Mouse (Mus musculus) small intestine, adult 10 weeks (tissue): ENCODE data around the gene Ndrg4. TPM values are rescaled to one million over a fixed set of nuclear protein-coding genes. Genes with fewer than 3 reads are reported as not detected.

Source experiments
- polyA plus RNA-seq: library from polyadenylated mRNA; stranded (reverse); fragments of 350-450 nt; fragmentation: Illumina TruSeq; extraction: RNeasy Lipid Tissue Mini Kit (QIAGEN cat#74804); gene quantifications from one replicate; pipeline ENCODE4 v1.2.3, GENCODE M21; 2014; ENCODE audit warnings: low replicate concordance

Ndrg4 gene
- polyA plus RNA-seq: 1.3 TPM

DNA sequence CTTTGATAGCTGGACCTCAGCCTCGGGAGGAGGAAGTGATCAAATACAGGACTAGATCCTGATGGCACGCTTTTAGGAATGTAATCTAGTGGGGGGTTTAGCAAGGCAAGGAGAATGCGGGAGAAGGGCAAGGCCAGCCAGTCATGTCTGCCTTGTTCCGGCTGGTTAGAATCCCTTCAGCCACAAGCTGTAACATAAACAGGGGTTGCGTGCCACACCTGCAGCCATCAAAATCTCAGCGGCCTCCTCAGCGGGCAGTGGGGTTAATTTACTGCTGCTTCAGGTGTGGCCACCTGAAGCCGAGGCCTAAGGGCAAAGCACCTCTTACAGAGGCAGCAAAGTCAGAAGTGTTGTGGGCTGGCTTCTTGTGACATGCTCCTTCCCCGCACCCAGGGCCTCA lies at the start of gene Ndrg4:
TSS of gene Ndrg4 (plus strand) at position 350 of the 400 bp plus-strand sequence.

DNA sequence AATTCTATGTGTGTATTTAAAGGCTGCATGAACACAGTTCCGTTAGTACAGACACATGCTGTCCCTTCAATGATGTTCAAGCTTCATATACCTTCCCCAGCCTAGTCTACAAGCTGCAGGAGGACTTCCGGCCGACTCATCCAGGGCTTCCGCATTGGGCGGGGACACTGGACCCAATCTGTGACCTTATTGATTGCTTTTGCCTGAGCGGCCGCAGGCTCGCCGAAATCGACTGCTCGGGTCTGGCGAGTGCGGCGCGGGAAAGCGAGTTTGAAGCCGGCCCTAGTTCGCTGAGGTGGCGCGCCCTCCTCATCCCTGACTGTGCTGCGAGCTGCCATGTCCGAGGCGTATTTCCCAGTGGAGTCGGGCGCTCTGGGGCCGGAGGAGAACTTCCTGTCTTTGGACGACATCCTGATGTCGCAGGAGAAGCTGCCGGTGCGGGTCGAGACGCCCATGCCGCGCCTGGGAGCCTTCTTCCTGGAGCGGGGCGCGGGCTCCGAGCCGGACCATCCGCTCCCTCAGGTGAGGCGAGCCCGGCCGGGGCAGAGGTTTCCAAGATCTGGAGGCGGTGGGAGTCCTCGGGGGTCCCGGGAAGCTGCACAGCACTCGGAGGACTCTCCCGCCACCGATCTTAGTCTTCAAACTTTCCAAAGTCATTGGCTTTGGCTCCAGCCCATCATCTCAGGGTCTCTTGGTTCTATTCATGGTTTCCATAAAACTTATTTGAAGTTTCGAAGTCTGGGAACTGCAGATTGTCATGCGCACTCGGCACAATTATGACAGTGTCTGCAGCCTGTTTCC lies 43.3 kb upstream of the Ndrg4 start, which contains the start of gene Gins3:
TSS of gene Gins3 (plus strand) at position 192 of the 801 bp plus-strand sequence.

DNA sequence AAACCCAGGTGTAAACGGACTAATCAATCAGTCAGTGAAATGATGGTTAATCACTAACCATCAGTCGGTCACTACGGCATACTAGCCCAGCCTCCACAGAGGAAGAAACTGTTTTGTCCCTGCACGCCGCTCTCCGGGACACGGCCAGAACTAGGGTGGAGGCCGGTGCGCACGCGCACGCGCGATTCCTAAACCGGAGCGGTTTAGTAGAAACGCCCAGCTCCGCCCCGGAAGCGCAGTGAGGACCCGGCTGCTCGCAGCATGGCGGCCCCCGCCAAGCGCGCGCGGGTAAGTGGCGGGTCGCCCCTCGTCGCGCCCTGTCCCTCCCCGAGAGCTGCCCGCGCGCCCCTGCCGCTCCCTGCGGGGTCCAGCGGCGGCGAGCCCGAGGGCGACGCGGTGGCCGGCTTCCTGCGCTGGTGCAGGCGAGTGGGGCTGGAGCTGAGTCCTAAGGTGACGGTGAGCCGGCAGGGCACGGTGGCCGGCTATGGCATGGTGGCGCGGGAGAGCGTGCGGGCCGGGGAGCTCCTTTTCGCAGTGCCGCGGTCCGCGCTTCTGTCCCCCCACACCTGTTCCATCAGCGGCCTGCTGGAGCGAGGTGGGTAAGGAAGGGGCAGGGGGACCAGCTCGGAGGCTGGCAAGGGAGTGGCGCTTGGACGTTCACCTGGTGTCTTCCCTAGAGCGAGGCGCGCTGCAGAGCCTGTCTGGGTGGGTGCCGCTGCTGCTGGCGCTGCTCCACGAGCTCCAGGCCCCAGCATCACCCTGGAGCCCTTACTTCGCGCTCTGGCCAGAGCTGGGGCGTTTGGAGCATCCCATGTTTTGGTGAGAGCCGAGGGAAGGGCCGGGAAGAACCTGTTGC lies 39.1 kb downstream of the Ndrg4 start, which contains the start of gene Setd6:
TSS of gene Setd6 (plus strand) at position 206 of the 856 bp plus-strand sequence.

Other genes with a start within 250 kb of the Ndrg4 start
- gene Cfap20, start 242.1 kb upstream of the Ndrg4 start, polyA plus RNA-seq: 41.0 TPM
- 112 TPM for gene Csnk2a2, start 186.9 kb upstream of the Ndrg4 start, polyA plus RNA-seq
- gene Ccdc113, start 142.9 kb upstream of the Ndrg4 start, polyA plus RNA-seq: not detected
- gene Prss54, start 100.6 kb upstream of the Ndrg4 start, polyA plus RNA-seq: not detected
- gene Gins3, start 43.5 kb upstream of the Ndrg4 start, polyA plus RNA-seq: 4.5 TPM
- gene Setd6, start 38.9 kb downstream of the Ndrg4 start, polyA plus RNA-seq: 9.0 TPM
- gene Cnot1, start 130.5 kb downstream of the Ndrg4 start, polyA plus RNA-seq: 221 TPM
- 2.4 TPM for gene Sap18b, start 148.4 kb downstream of the Ndrg4 start, polyA plus RNA-seq
- 1.4 TPM for gene Slc38a7, start 176.6 kb downstream of the Ndrg4 start, polyA plus RNA-seq
- gene Got2, start 211.6 kb downstream of the Ndrg4 start, polyA plus RNA-seq: 12.2 TPM